Mouse (Mus musculus) forebrain, embryonic 16.5 days (tissue): ENCODE results near the gene Cd247. TPM values are rescaled to one million over a fixed set of nuclear protein-coding genes. Genes with fewer than 3 reads are reported as not detected.

Experiments
- ATAC-seq: fragments of 200-750 bp; cut with Nextera tagmentation; 2 replicates; pipeline ENCODE4 v1.8.0; 2017; ENCODE audit warnings: mild to moderate bottlenecking, moderate library complexity
- H3K27ac ChIP-seq: fragments of 300-500 bp; sonication (generic); 2 replicates; pipeline ENCODE4 v1.5.1; 2014; ENCODE audit warnings: low read length, control low read depth
- H3K27me3 ChIP-seq: fragments of 300-500 bp; sonication (generic); replicated peaks from 2 replicates; pipeline ENCODE4 v1.6.1; 2014; ENCODE audit warnings: low read length; ENCODE audit not compliant: control insufficient read depth, insufficient read depth
- H3K36me3 ChIP-seq: fragments of 300-500 bp; sonication (generic); 2 replicates; pipeline ENCODE4 v1.6.1; 2014; ENCODE audit not compliant: control insufficient read depth, insufficient read depth
- H3K4me1 ChIP-seq: fragments of 300-500 bp; sonication (generic); replicated peaks from 2 replicates; pipeline ENCODE4 v1.6.1; 2014; ENCODE audit warnings: low read length; ENCODE audit not compliant: control insufficient read depth, insufficient read depth
- H3K4me2 ChIP-seq: fragments of 300-500 bp; sonication (generic); 2 replicates; pipeline ENCODE4 v1.6.1; 2014; ENCODE audit warnings: mild to moderate bottlenecking, low read length, control low read depth
- H3K4me3 ChIP-seq: fragments of 300-500 bp; sonication (generic); replicated peaks from 2 replicates; pipeline ENCODE4 v1.5.1; 2014; ENCODE audit warnings: mild to moderate bottlenecking, low read length, control low read depth
- H3K9ac ChIP-seq: fragments of 300-500 bp; sonication (generic); replicated peaks from 2 replicates; pipeline ENCODE4 v1.6.1; 2014; ENCODE audit warnings: low read depth, low read length, control low read depth
- H3K9me3 ChIP-seq: fragments of 300-500 bp; sonication (generic); 2 replicates; pipeline ENCODE4 v1.6.1; 2016; ENCODE audit warnings: low read length; ENCODE audit not compliant: control insufficient read depth
- WGBS: fragments of 180-500 bp; shearing (Covaris S2); extraction: QIAGEN DNeasy Blood & Tissue Kit; methylation state at CpG from one replicate; pipeline ENCODE4 v1.1.7; 2014; 5-methylcytosine and 5-hydroxymethylcytosine counted together
- polyA plus RNA-seq: library from polyadenylated mRNA; unstranded; fragments of >200 nt; fragmentation: Nextera tagmentation; extraction: Ambion mirVana; gene quantifications from 2 replicates; pipeline ENCODE4 v1.2.1, GENCODE M21; 2015

Gene Cd247
- polyA plus RNA-seq, 1 experiment from 2014 or later: 2.1 TPM

GRCm38 (mm10) chr1:165843586-165843985, 55.1 kb downstream of the Cd247 start:
- no peak overlapping the region for H3K4me2 ChIP-seq
- peaks cover 14% of the 10 kb centered on the region for H3K27me3 ChIP-seq
- no peaks in the 10 kb centered on the region for H3K9me3 ChIP-seq

GRCm38 (mm10) chr1:165844466-165844951, 56.0 kb downstream of the Cd247 start:
- H3K27ac ChIP-seq: no peak overlapping the region
- H3K4me3 ChIP-seq: peak overlapping the region; percentile 57
- WGBS: 1% methylated on average over 17 of the region's 20 CpGs
- ATAC-seq: peak; percentile 60
- no peaks in the 10 kb centered on the region for H3K9me3 ChIP-seq
- H3K4me1 ChIP-seq: peaks cover 30% of the 10 kb centered on the region
- peak overlapping the region; percentile 58 for H3K9ac ChIP-seq
- H3K27me3 ChIP-seq: peaks cover 10% of the 10 kb centered on the region; the same call in 1 of the 2 replicates
- no peaks in the 10 kb centered on the region for H3K36me3 ChIP-seq
- H3K4me2 ChIP-seq: peak overlapping the region; percentile 100

More at GRCm38 (mm10) chr1:165843586-165843985, 55.1 kb downstream of the Cd247 start:
- H3K4me1 ChIP-seq: peaks cover 30% of the 10 kb centered on the region
- H3K36me3 ChIP-seq: no peaks in the 10 kb centered on the region
- no peak overlapping the region for H3K9ac ChIP-seq
- no peak for ATAC-seq
- H3K4me3 ChIP-seq: no peak overlapping the region
- 75% methylated on average over 3 of the region's 3 CpGs for WGBS
- H3K27ac ChIP-seq: no peak overlapping the region

DNA sequence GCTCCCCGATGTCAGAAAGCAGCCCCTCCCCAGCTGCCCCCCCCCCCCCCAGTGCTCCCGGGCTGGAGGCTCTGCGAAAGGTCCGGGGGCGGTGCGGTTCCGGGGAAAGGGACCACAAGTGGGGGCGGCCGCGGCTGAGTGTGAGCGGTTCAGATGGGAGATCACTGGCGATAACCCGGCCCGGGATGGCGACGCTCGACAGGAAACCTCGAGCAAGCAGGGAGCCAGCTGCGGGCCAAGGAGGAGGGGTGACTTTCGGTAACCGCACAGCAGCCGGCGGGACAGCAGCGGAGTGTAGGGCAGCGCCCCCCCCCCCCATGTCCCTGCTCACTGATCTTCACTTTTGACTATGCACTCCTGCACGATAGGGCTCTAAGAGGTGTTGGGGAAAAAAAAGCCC, 56.5 kb downstream of the Cd247 start:
- Histone ChIP-seq H3K4me2 (peak overlapping the region; percentile 100), H3K4me3 (peak overlapping the region; percentile 57), H3K4me1 (peaks cover 30% of the 10 kb centered on the region), H3K36me3 (no peaks in the 10 kb centered on the region), H3K9ac (peak overlapping the region; percentile 58), H3K27ac (no peak overlapping the region), H3K9me3 (no peaks in the 10 kb centered on the region), H3K27me3 (peaks cover 8% of the 10 kb centered on the region; the same call in 1 of the 2 replicates)
- peak; percentile 57 for ATAC-seq
- WGBS: under 1% methylated on average over 21 of the region's 26 CpGs

GRCm38 (mm10) chr1:165845366-165845765, 56.9 kb downstream of the Cd247 start:
- peak overlapping the region; percentile 57 for H3K4me3 ChIP-seq
- H3K27ac ChIP-seq: no peak overlapping the region
- H3K9me3 ChIP-seq: no peaks in the 10 kb centered on the region
- H3K27me3 ChIP-seq: peaks cover 4% of the 10 kb centered on the region; the same call in 1 of the 2 replicates
- H3K4me1 ChIP-seq: peaks cover 30% of the 10 kb centered on the region
- H3K36me3 ChIP-seq: no peaks in the 10 kb centered on the region
- WGBS: 13% methylated on average over 14 of the region's 14 CpGs
- H3K4me2 ChIP-seq: peak overlapping the region; percentile 100
- H3K9ac ChIP-seq: peak overlapping the region; percentile 58
- peak; percentile 32 for ATAC-seq

- H3K27me3 ChIP-seq: no peaks in the 10 kb centered on the region
Observed at GRCm38 (mm10) chr1:165848417-165848816, 59.9 kb downstream of the Cd247 start.

GRCm38 (mm10) chr1:165848881-165849280, 60.4 kb downstream of the Cd247 start:
- Histone ChIP-seq H3K9ac (no peak overlapping the region), H3K27ac (no peak overlapping the region), H3K4me1 (peaks cover 20% of the 10 kb centered on the region), H3K27me3 (no peaks in the 10 kb centered on the region), H3K4me3 (no peak overlapping the region), H3K9me3 (no peaks in the 10 kb centered on the region), H3K4me2 (no peak overlapping the region), H3K36me3 (no peaks in the 10 kb centered on the region)
- 74% methylated on average over 4 of the region's 4 CpGs for WGBS
- no peak for ATAC-seq

More at GRCm38 (mm10) chr1:165848417-165848816, 59.9 kb downstream of the Cd247 start:
- 90% methylated on average over 8 of the region's 8 CpGs for WGBS
- H3K4me2 ChIP-seq: no peak overlapping the region
- no peaks in the 10 kb centered on the region for H3K9me3 ChIP-seq
- H3K4me3 ChIP-seq: no peak overlapping the region
- H3K27ac ChIP-seq: no peak overlapping the region
- H3K4me1 ChIP-seq: peaks cover 20% of the 10 kb centered on the region
- no peak overlapping the region for H3K9ac ChIP-seq
- no peak for ATAC-seq
- no peaks in the 10 kb centered on the region for H3K36me3 ChIP-seq

DNA sequence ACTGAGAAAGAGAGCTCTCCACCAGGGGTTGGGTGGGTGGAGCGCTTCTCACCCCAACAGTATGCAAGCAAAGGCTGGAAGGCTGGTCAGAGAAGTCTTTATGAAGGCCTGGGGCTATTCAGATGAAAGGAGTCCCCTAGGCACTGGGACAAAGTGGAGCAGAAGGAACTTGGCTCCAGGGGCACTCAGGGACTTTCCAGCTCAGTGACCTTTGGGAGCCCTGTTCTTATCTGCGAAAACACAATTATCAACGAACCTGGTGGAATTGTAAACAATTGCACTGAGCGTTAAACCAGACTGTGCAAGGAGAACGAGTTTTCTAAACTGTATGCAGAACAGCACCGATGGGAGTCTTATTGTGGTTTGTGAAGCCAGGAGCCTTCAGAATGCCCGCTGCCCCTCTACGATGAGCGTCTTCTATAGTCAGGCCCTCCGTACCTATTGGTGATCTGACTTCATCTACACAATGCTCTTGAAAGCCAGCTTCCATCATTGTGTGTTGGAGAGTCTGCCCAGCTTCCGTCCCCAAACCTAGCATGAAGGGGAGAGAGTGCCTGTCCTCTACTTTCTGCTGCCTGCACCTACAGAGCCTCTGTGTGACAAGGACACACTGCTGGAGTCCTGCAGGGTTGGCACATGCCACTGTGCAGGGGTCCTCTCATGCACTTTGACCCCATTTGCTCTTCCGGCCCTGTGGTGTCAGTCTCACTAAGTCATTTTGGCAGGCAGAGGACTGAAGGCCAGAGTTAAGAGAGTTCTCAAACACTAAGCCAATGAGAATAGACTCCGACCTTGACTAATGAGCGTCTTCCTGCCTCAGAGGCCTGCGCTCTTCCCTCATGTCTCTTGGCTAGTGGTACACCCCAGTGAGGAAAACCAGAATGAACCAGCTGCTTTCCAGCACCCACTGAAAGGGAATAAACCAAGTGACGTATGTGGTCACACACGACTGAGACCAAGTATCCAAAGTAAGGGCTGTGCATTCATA, 61.3 kb downstream of the Cd247 start:
- WGBS: 84% methylated on average over 17 of the region's 17 CpGs
- Histone ChIP-seq H3K4me1 (peaks cover 14% of the 10 kb centered on the region), H3K27me3 (no peaks in the 10 kb centered on the region), H3K27ac (no peak overlapping the region), H3K4me3 (no peak overlapping the region), H3K4me2 (no peak overlapping the region), H3K9ac (no peak overlapping the region), H3K9me3 (no peaks in the 10 kb centered on the region), H3K36me3 (no peaks in the 10 kb centered on the region)
- no peak for ATAC-seq

DNA sequence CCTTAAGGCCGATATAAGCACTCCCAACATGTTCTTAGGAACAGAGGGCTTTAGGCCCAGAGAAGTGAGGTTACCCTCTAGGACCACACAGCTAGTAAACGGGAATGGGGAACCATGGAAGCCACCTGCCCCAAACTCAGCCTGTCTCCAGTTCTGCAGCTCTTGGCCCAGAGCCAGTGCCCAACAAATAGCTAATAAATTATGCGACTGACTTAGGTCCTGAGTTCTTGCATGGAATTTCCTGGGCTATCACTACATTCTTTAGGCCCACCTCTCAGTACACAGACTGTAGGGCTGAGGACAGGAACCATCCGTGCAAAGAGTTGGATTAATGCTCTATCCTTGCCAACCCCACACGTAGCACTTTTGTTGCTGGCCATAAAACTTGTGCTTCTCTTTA, 63.6 kb downstream of the Cd247 start:
- no peak overlapping the region for H3K9ac ChIP-seq
- no peaks in the 10 kb centered on the region for H3K36me3 ChIP-seq
- no peak for ATAC-seq
- peaks cover 5% of the 10 kb centered on the region for H3K4me1 ChIP-seq
- no peak overlapping the region for H3K4me2 ChIP-seq
- no peak overlapping the region for H3K4me3 ChIP-seq
- H3K9me3 ChIP-seq: no peaks in the 10 kb centered on the region
- 43% methylated on average over 5 of the region's 5 CpGs for WGBS
- no peaks in the 10 kb centered on the region for H3K27me3 ChIP-seq
- H3K27ac ChIP-seq: no peak overlapping the region

GRCm38 (mm10) chr1:165853131-165853721, 64.7 kb downstream of the Cd247 start:
- Histone ChIP-seq H3K9me3 (no peaks in the 10 kb centered on the region), H3K27ac (no peak overlapping the region), H3K4me2 (no peak overlapping the region), H3K27me3 (no peaks in the 10 kb centered on the region), H3K36me3 (no peaks in the 10 kb centered on the region), H3K9ac (no peak overlapping the region), H3K4me3 (no peak overlapping the region), H3K4me1 (peaks cover 5% of the 10 kb centered on the region)
- WGBS: 58% methylated on average over 4 of the region's 4 CpGs
- ATAC-seq: no peak
